8 mouse cellular contexts compared by ENCODE assay signal in genomic region chr15:78514393-78515146, GRCm38 (mm10). TPM values are rescaled to one million over a fixed set of nuclear protein-coding genes. Genes with fewer than 3 reads are reported as not detected.
DNase-seq lines count a peak whose midpoint lies in the region; ATAC-seq and TF ChIP-seq lines count a peak whose summit lies in the region.

No protein-coding gene starts in this region.

- 33% methylated on average over 7 of the region's 7 CpGs for WGBS in midbrain, embryonic 11.5 days
- WGBS in midbrain, embryonic 15.5 days: 34% methylated on average over 7 of the region's 7 CpGs
- WGBS in intestine, embryonic 15.5 days: 32% methylated on average over 7 of the region's 7 CpGs
- 33% methylated on average over 7 of the region's 7 CpGs for WGBS in midbrain, postnatal 0 days

- H3K4me2 ChIP-seq in midbrain, embryonic 11.5 days: no peak overlapping the region
- H3K4me2 ChIP-seq in midbrain, embryonic 15.5 days: no peak overlapping the region
- no peak overlapping the region for H3K4me2 ChIP-seq in intestine, embryonic 15.5 days (replicated peaks)
- no peak overlapping the region for H3K4me2 ChIP-seq in midbrain, postnatal 0 days (ENCODE audit: low read depth, low read length, poor library complexity, severe bottlenecking)

- DNase-seq in midbrain, embryonic 11.5 days (ENCODE audit: low spot score, missing footprints): peak; percentile 97
- DNase-seq in cerebellum, postnatal 4 days (ENCODE audit: low spot score in 2 of 2): peak; percentile 75 to 80
- peak; percentile 79 for DNase-seq in gastrocnemius, adult 18-20 months (ENCODE audit: low spot score)
- peak; percentile 81 to 88 for DNase-seq in left cerebral cortex, postnatal 25 days (ENCODE audit: low spot score in 2 of 2)
- DNase-seq in midbrain, postnatal 0 days (ENCODE audit: low spot score): peak; percentile 87
- peak; percentile 69 to 89 for DNase-seq in spleen, postnatal 4 days (ENCODE audit: low spot score in 2 of 2)

- H3K9ac ChIP-seq in midbrain, embryonic 11.5 days (ENCODE audit: low read length): no peak overlapping the region
- no peak overlapping the region for H3K9ac ChIP-seq in midbrain, embryonic 15.5 days
- no peak overlapping the region for H3K9ac ChIP-seq in intestine, embryonic 15.5 days
- H3K9ac ChIP-seq in midbrain, postnatal 0 days (replicated peaks; ENCODE audit: low read length, poor library complexity, severe bottlenecking): no peak overlapping the region

- no peaks in the 10 kb centered on the region; the same call in 1 of the 2 replicates for H3K4me1 ChIP-seq in midbrain, embryonic 11.5 days (ENCODE audit: control insufficient read depth, insufficient read depth, low read length)
- H3K4me1 ChIP-seq in midbrain, embryonic 15.5 days: peaks cover 6% of the 10 kb centered on the region
- peaks cover 8% of the 10 kb centered on the region; the same call in 1 of the 2 replicates for H3K4me1 ChIP-seq in intestine, embryonic 15.5 days (replicated peaks)
- 0 out of 2 replicates have a peak, but pooled peaks cover 2% of the 10 kb centered on the region for H3K4me1 ChIP-seq in midbrain, postnatal 0 days (ENCODE audit: insufficient read depth, low read length)

- no peak for ATAC-seq in midbrain, embryonic 11.5 days (ENCODE audit: low FRiP score)
- ATAC-seq in midbrain, embryonic 15.5 days (replicated peaks): no peak
- ATAC-seq in intestine, embryonic 15.5 days: peak; percentile 62
- ATAC-seq in midbrain, postnatal 0 days (ENCODE audit: low FRiP score): no peak

- H3K27me3 ChIP-seq in midbrain, embryonic 11.5 days (ENCODE audit: control insufficient read depth, insufficient read depth, low read length): no peaks in the 10 kb centered on the region
- no peaks in the 10 kb centered on the region for H3K27me3 ChIP-seq in midbrain, embryonic 15.5 days (replicated peaks)
- no peaks in the 10 kb centered on the region for H3K27me3 ChIP-seq in intestine, embryonic 15.5 days (replicated peaks)
- H3K27me3 ChIP-seq in midbrain, postnatal 0 days (ENCODE audit: insufficient read depth, low read length): no peaks in the 10 kb centered on the region

- no peak overlapping the region for H3K4me3 ChIP-seq in midbrain, embryonic 11.5 days (ENCODE audit: low read depth, low read length)
- H3K4me3 ChIP-seq in midbrain, embryonic 15.5 days: no peak overlapping the region
- H3K4me3 ChIP-seq in intestine, embryonic 15.5 days (replicated peaks): no peak overlapping the region
- H3K4me3 ChIP-seq in midbrain, postnatal 0 days (ENCODE audit: low read depth, low read length): no peak overlapping the region

- no peak overlapping the region for H3K27ac ChIP-seq in midbrain, embryonic 11.5 days (ENCODE audit: low read depth, low read length)
- H3K27ac ChIP-seq in midbrain, embryonic 15.5 days: no peak overlapping the region
- no peak overlapping the region for H3K27ac ChIP-seq in intestine, embryonic 15.5 days
- H3K27ac ChIP-seq in midbrain, postnatal 0 days (ENCODE audit: low read depth, low read length): no peak overlapping the region

- H3K36me3 ChIP-seq in midbrain, embryonic 11.5 days (ENCODE audit: control insufficient read depth, insufficient read depth, low read length): no peaks in the 10 kb centered on the region
- H3K36me3 ChIP-seq in midbrain, embryonic 15.5 days (replicated peaks): no peaks in the 10 kb centered on the region
- H3K36me3 ChIP-seq in intestine, embryonic 15.5 days: no peaks in the 10 kb centered on the region
- no peaks in the 10 kb centered on the region for H3K36me3 ChIP-seq in midbrain, postnatal 0 days (ENCODE audit: insufficient read depth, low read length)

- H3K9me3 ChIP-seq in midbrain, embryonic 11.5 days (ENCODE audit: control insufficient read depth, low read length): no peaks in the 10 kb centered on the region
- H3K9me3 ChIP-seq in midbrain, embryonic 15.5 days: no peaks in the 10 kb centered on the region
- no peaks in the 10 kb centered on the region for H3K9me3 ChIP-seq in intestine, embryonic 15.5 days
- no peaks in the 10 kb centered on the region for H3K9me3 ChIP-seq in midbrain, postnatal 0 days (ENCODE audit: low read length)

- intact Hi-C loops in left cerebral cortex, postnatal 25 days (cut with DNase I): loop anchor here (1.0 to 5.0 kb wide), 3 partner anchors 18 to 67 kb away; no protein-coding TSS in a partner anchor

- TF ChIP-seq CTCF in midbrain, postnatal 0 days (IDR thresholded peaks at IDR 0.05): peak; percentile 98

RNA-seq across cellular contexts. Expression of gene C1qtnf6, which starts 16.6 kb away (rescaled TPM):
- 10.5 and 12.1 TPM in 2 replicates for polyA plus RNA-seq in midbrain, embryonic 11.5 days (2014; fragmentation: Nextera tagmentation; extraction: Ambion mirVana)
- polyA plus RNA-seq in midbrain, embryonic 15.5 days (2015; fragmentation: Nextera tagmentation; extraction: Ambion mirVana): 6.6 and 7.5 TPM in 2 replicates
- 1 to 10 TPM; 1.0 to 2.4 TPM for total RNA-seq in gastrocnemius, adult 18-20 months (2021)
- polyA plus RNA-seq in intestine, embryonic 15.5 days (2015; fragmentation: Nextera tagmentation; extraction: Ambion mirVana): 22.0 and 22.3 TPM in 2 replicates
- 1 to 10 TPM; 3.2 to 3.3 TPM for total RNA-seq in left cerebral cortex, postnatal 25 days (2021)
- 2.4 and 2.7 TPM in 2 replicates for total RNA-seq in midbrain, postnatal 0 days (2014; rRNA removed)
- 8.6 and 10.4 TPM in 2 replicates for polyA plus RNA-seq in midbrain, postnatal 0 days (2015; fragmentation: Nextera tagmentation; extraction: Ambion mirVana)

RNA-seq across cellular contexts. Expression of gene Il2rb, which starts 19.5 kb away (rescaled TPM):
- polyA plus RNA-seq in midbrain, embryonic 11.5 days (2014; fragmentation: Nextera tagmentation; extraction: Ambion mirVana): not detected in 2 replicates
- 0.05 TPM in 1 of 2 replicates, not detected in the other for polyA plus RNA-seq in midbrain, embryonic 15.5 days (2015; fragmentation: Nextera tagmentation; extraction: Ambion mirVana)
- total RNA-seq in gastrocnemius, adult 18-20 months (2021): not detected
- polyA plus RNA-seq in intestine, embryonic 15.5 days (2015; fragmentation: Nextera tagmentation; extraction: Ambion mirVana): 1.2 and 1.4 TPM in 2 replicates
- total RNA-seq in left cerebral cortex, postnatal 25 days (2021): under 1 TPM in 1 of 2 experiments, not detected in 1; 0.23 TPM
- 0.33 and 0.38 TPM in 2 replicates for total RNA-seq in midbrain, postnatal 0 days (2014; rRNA removed)
- polyA plus RNA-seq in midbrain, postnatal 0 days (2015; fragmentation: Nextera tagmentation; extraction: Ambion mirVana): 0.19 and 0.22 TPM in 2 replicates

RNA-seq across cellular contexts. Expression of gene Sstr3, which starts 29.9 kb away (rescaled TPM):
- polyA plus RNA-seq in midbrain, embryonic 11.5 days (2014; fragmentation: Nextera tagmentation; extraction: Ambion mirVana): not detected in 2 replicates
- 0.31 and 0.56 TPM in 2 replicates for polyA plus RNA-seq in midbrain, embryonic 15.5 days (2015; fragmentation: Nextera tagmentation; extraction: Ambion mirVana)
- not detected for total RNA-seq in gastrocnemius, adult 18-20 months (2021)
- 0.23 and 0.24 TPM in 2 replicates for polyA plus RNA-seq in intestine, embryonic 15.5 days (2015; fragmentation: Nextera tagmentation; extraction: Ambion mirVana)
- total RNA-seq in left cerebral cortex, postnatal 25 days (2021): 10 to 100 TPM; 19.8 to 22.0 TPM
- 1.1 and 2.4 TPM in 2 replicates for total RNA-seq in midbrain, postnatal 0 days (2014; rRNA removed)
- polyA plus RNA-seq in midbrain, postnatal 0 days (2015; fragmentation: Nextera tagmentation; extraction: Ambion mirVana): 0.49 and 0.65 TPM in 2 replicates

RNA-seq across cellular contexts. Expression of gene Tmprss6, which starts 46.1 kb away (rescaled TPM):
- polyA plus RNA-seq in midbrain, embryonic 11.5 days (2014; fragmentation: Nextera tagmentation; extraction: Ambion mirVana): 0.07 and 0.34 TPM in 2 replicates
- 0.28 and 0.61 TPM in 2 replicates for polyA plus RNA-seq in midbrain, embryonic 15.5 days (2015; fragmentation: Nextera tagmentation; extraction: Ambion mirVana)
- under 1 TPM in 1 of 2 experiments, not detected in 1; 0.17 TPM for total RNA-seq in gastrocnemius, adult 18-20 months (2021)
- polyA plus RNA-seq in intestine, embryonic 15.5 days (2015; fragmentation: Nextera tagmentation; extraction: Ambion mirVana): 0.39 and 0.54 TPM in 2 replicates
- 1 to 10 TPM in 1 of 2 experiments, not detected in 1; 1.4 TPM for total RNA-seq in left cerebral cortex, postnatal 25 days (2021)
- 0.66 TPM in 1 of 2 replicates, not detected in the other for total RNA-seq in midbrain, postnatal 0 days (2014; rRNA removed)
- 0.10 and 0.26 TPM in 2 replicates for polyA plus RNA-seq in midbrain, postnatal 0 days (2015; fragmentation: Nextera tagmentation; extraction: Ambion mirVana)

RNA-seq across cellular contexts. Expression of gene Rac2, which starts 58.0 kb away (rescaled TPM):
- 4.3 and 8.5 TPM in 2 replicates for polyA plus RNA-seq in midbrain, embryonic 11.5 days (2014; fragmentation: Nextera tagmentation; extraction: Ambion mirVana)
- polyA plus RNA-seq in midbrain, embryonic 15.5 days (2015; fragmentation: Nextera tagmentation; extraction: Ambion mirVana): 7.4 and 8.4 TPM in 2 replicates
- 1 to 10 TPM in 1 of 2 experiments, under 1 TPM in 1; 0.96 to 1.8 TPM for total RNA-seq in gastrocnemius, adult 18-20 months (2021)
- polyA plus RNA-seq in intestine, embryonic 15.5 days (2015; fragmentation: Nextera tagmentation; extraction: Ambion mirVana): 15.7 and 21.4 TPM in 2 replicates
- 1 to 10 TPM; 1.9 to 2.9 TPM for total RNA-seq in left cerebral cortex, postnatal 25 days (2021)
- 1.7 and 2.6 TPM in 2 replicates for total RNA-seq in midbrain, postnatal 0 days (2014; rRNA removed)
- polyA plus RNA-seq in midbrain, postnatal 0 days (2015; fragmentation: Nextera tagmentation; extraction: Ambion mirVana): 4.3 and 4.9 TPM in 2 replicates
